Mouse (Mus musculus) MEL (cell line): ENCODE data around the gene Gm9999. TPM values are rescaled to one million over a fixed set of nuclear protein-coding genes. Genes with fewer than 3 reads are reported as not detected.

ENCODE experiments used
- DNase-seq: peaks from one replicate; pipeline ENCODE4 v3.0.0; 2011; ENCODE audit warnings: low read depth, low spot score
- H3K27ac ChIP-seq: 2 replicates; pipeline ENCODE4 v1.5.1; 2012; ENCODE audit warnings: low read depth, mild to moderate bottlenecking, control low read depth, low read length, moderate library complexity; ENCODE audit not compliant: control insufficient read depth
- H3K27me3 ChIP-seq, 2 experiments: fragments of 150-350 bp in 1 of 2; sonication (generic) in 1 of 2; 2 replicates each; pipeline ENCODE4 v1.6.1; 2012; ENCODE audit warnings: low read length in 2 of 2, mild to moderate bottlenecking in 2 of 2, improper control_type of control experiment in 1 of 2, moderate library complexity in 1 of 2; ENCODE audit not compliant: insufficient read depth in 2 of 2, control insufficient read depth in 1 of 2
- H3K36me3 ChIP-seq, 2 experiments: 2 replicates each; pipeline ENCODE4 v1.6.1; 2012 to 2014; ENCODE audit warnings: low read length in 2 of 2, improper control_type of control experiment in 1 of 2, inconsistent platforms in 1 of 2, mild to moderate bottlenecking in 1 of 2; ENCODE audit not compliant: insufficient read depth in 2 of 2, control insufficient read depth in 1 of 2
- H3K4me1 ChIP-seq, 2 experiments: fragments of 150-350 bp in 1 of 2; sonication (generic) in 1 of 2; 2 replicates each; pipeline ENCODE4 v1.6.1; 2012; ENCODE audit warnings: low read length in 2 of 2, improper control_type of control experiment in 1 of 2, mild to moderate bottlenecking in 1 of 2; ENCODE audit not compliant: insufficient read depth in 2 of 2, control insufficient read depth in 1 of 2
- H3K4me3 ChIP-seq, 2 experiments: fragments of 150-350 bp in 1 of 2; sonication (generic) in 1 of 2; 2 replicates each; pipeline ENCODE4 v1.5.1; 2012; ENCODE audit warnings: low read depth in 2 of 2, low read length in 2 of 2, mild to moderate bottlenecking in 2 of 2, moderate library complexity in 2 of 2, control low read depth in 1 of 2, improper control_type of control experiment in 1 of 2; ENCODE audit not compliant: control insufficient read depth in 1 of 2, insufficient read depth in 1 of 2
- H3K79me2 ChIP-seq: 2 replicates; pipeline ENCODE4 v1.6.1; 2012; ENCODE audit warnings: mild to moderate bottlenecking, low read length, moderate library complexity; ENCODE audit not compliant: control insufficient read depth, poor library complexity, insufficient read depth
- H3K9ac ChIP-seq: 2 replicates; pipeline ENCODE4 v1.6.1; 2012; ENCODE audit warnings: low read depth, mild to moderate bottlenecking, control low read depth, low read length, moderate library complexity; ENCODE audit not compliant: control insufficient read depth, poor library complexity, severe bottlenecking
- H3K9me3 ChIP-seq: fragments of 150-350 bp; sonication (generic); replicated peaks from 2 replicates; pipeline ENCODE4 v1.6.1; 2012; ENCODE audit warnings: mild to moderate bottlenecking, low read length, improper control_type of control experiment, moderate library complexity; ENCODE audit not compliant: insufficient read depth
- BHLHE40 ChIP-seq: IDR thresholded peaks from 2 replicates; pipeline ENCODE4 v1.6.1; 2012; ENCODE audit warnings: low read depth, mild to moderate bottlenecking, inconsistent platforms, low read length, improper control_type of control experiment, borderline replicate concordance
- CHD1 ChIP-seq: IDR thresholded peaks from 2 replicates; pipeline ENCODE4 v1.6.1; 2012; ENCODE audit warnings: low read depth, mild to moderate bottlenecking, inconsistent platforms, low read length, improper control_type of control experiment
- CTCF ChIP-seq, 3 experiments: IDR thresholded peaks in 2 of 3; conservative IDR thresholded peaks in 1 of 3; 2 replicates each; pipeline ENCODE4 v1.5.1; 2011 to 2012; ENCODE audit warnings: low read length in 3 of 3, low read depth in 2 of 3, mild to moderate bottlenecking in 2 of 3, improper control_type of control experiment in 1 of 3, inconsistent platforms in 1 of 3, mixed read lengths in 1 of 3, moderate library complexity in 1 of 3; ENCODE audit not compliant: control insufficient read depth in 1 of 3, insufficient read depth in 1 of 3, poor library complexity in 1 of 3, severe bottlenecking in 1 of 3
- E2F4 ChIP-seq: IDR thresholded peaks from 2 replicates; pipeline ENCODE4 v1.6.1; 2011; ENCODE audit warnings: low read depth, low read length, improper control_type of control experiment, borderline replicate concordance
- EP300 ChIP-seq, 2 experiments: IDR thresholded peaks; 2 replicates each; pipeline ENCODE4 v1.6.1; 2011; ENCODE audit warnings: improper control_type of control experiment in 2 of 2, low read length in 2 of 2, low read depth in 1 of 2, mild to moderate bottlenecking in 1 of 2
- ETS1 ChIP-seq: IDR thresholded peaks from 2 replicates; pipeline ENCODE4 v1.6.1; 2012; ENCODE audit warnings: low read depth, mild to moderate bottlenecking, inconsistent platforms, low read length, improper control_type of control experiment, moderate library complexity
- GABPA ChIP-seq: IDR thresholded peaks from 2 replicates; pipeline ENCODE4 v1.6.1; 2012; ENCODE audit warnings: low read depth, mild to moderate bottlenecking, inconsistent platforms, low read length, improper control_type of control experiment, moderate library complexity
- GATA1 ChIP-seq: IDR thresholded peaks from 2 replicates; pipeline ENCODE4 v1.6.1; 2011; ENCODE audit warnings: low read depth, low read length, improper control_type of control experiment
- JUND ChIP-seq: IDR thresholded peaks from 2 replicates; pipeline ENCODE4 v1.6.1; 2011; ENCODE audit warnings: low read depth, mild to moderate bottlenecking, improper control_type of control experiment, low read length
- KAT2A ChIP-seq: conservative IDR thresholded peaks from 2 replicates; pipeline ENCODE4 v1.6.1; 2012; ENCODE audit warnings: low read depth, low read length, improper control_type of control experiment, inconsistent platforms
- MAFK ChIP-seq: IDR thresholded peaks from 2 replicates; pipeline ENCODE4 v1.6.1; 2011; ENCODE audit warnings: low read depth, mild to moderate bottlenecking, low read length, improper control_type of control experiment, borderline replicate concordance
- MAX ChIP-seq: IDR thresholded peaks from 2 replicates; pipeline ENCODE4 v1.6.1; 2011; ENCODE audit warnings: low read length, improper control_type of control experiment
- MAZ ChIP-seq: IDR thresholded peaks from 2 replicates; pipeline ENCODE4 v1.6.1; 2012; ENCODE audit warnings: low read depth, mild to moderate bottlenecking, inconsistent platforms, low read length, improper control_type of control experiment
- MEF2A ChIP-seq: IDR thresholded peaks from 2 replicates; pipeline ENCODE4 v1.6.1; 2014; ENCODE audit warnings: low read depth, mild to moderate bottlenecking, inconsistent platforms, low read length, improper control_type of control experiment; ENCODE audit not compliant: poor library complexity, insufficient replicate concordance, severe bottlenecking; ENCODE audit errors: extremely low read depth
- MXI1 ChIP-seq: IDR thresholded peaks from 2 replicates; pipeline ENCODE4 v1.6.1; 2011; ENCODE audit warnings: mild to moderate bottlenecking, low read depth, low read length, improper control_type of control experiment
- MYB ChIP-seq: IDR thresholded peaks from 2 replicates; pipeline ENCODE4 v1.6.1; 2011; ENCODE audit warnings: mild to moderate bottlenecking, low read depth, low read length, improper control_type of control experiment
- MYC ChIP-seq: IDR thresholded peaks from 2 replicates; pipeline ENCODE4 v1.6.1; 2011; ENCODE audit warnings: low read depth, mild to moderate bottlenecking, low read length, improper control_type of control experiment, moderate library complexity
- POLR2A ChIP-seq, 2 experiments: IDR thresholded peaks; 2 replicates each; pipeline ENCODE4 v1.6.1; 2011 to 2012; ENCODE audit warnings: low read length in 2 of 2, mild to moderate bottlenecking in 2 of 2, control low read depth in 1 of 2, improper control_type of control experiment in 1 of 2, low read depth in 1 of 2, moderate library complexity in 1 of 2; ENCODE audit not compliant: control insufficient read depth in 1 of 2, insufficient read depth in 1 of 2, poor library complexity in 1 of 2
- POLR2AphosphoS2 ChIP-seq: IDR thresholded peaks from 2 replicates; pipeline ENCODE4 v1.6.1; 2011; ENCODE audit warnings: low read length, improper control_type of control experiment
- RAD21 ChIP-seq: IDR thresholded peaks from 2 replicates; pipeline ENCODE4 v1.6.1; 2011; ENCODE audit warnings: mild to moderate bottlenecking, low read depth, low read length, improper control_type of control experiment
- SIN3A ChIP-seq: IDR thresholded peaks from 2 replicates; pipeline ENCODE4 v1.6.1; 2012; ENCODE audit warnings: low read length, improper control_type of control experiment, inconsistent platforms
- TAL1 ChIP-seq: IDR thresholded peaks from 2 replicates; pipeline ENCODE4 v1.6.1; 2012; ENCODE audit warnings: mild to moderate bottlenecking, inconsistent platforms, low read length, moderate library complexity, mixed read lengths
- TBP ChIP-seq: IDR thresholded peaks from 2 replicates; pipeline ENCODE4 v1.8.0; 2011; ENCODE audit warnings: low read depth, low read length, improper control_type of control experiment
- TCF12 ChIP-seq: IDR thresholded peaks from 2 replicates; pipeline ENCODE4 v1.6.1; 2014; ENCODE audit warnings: low read depth, mild to moderate bottlenecking, inconsistent platforms, low read length, improper control_type of control experiment, moderate library complexity
- UBTF ChIP-seq: IDR thresholded peaks from 2 replicates; pipeline ENCODE4 v1.6.1; 2012; ENCODE audit warnings: low read depth, mild to moderate bottlenecking, inconsistent platforms, low read length, improper control_type of control experiment, moderate library complexity, borderline replicate concordance; ENCODE audit not compliant: insufficient read depth
- ZKSCAN1 ChIP-seq: IDR thresholded peaks from 2 replicates; pipeline ENCODE4 v1.6.1; 2012; ENCODE audit warnings: low read depth, mild to moderate bottlenecking, inconsistent platforms, low read length, improper control_type of control experiment, moderate library complexity
- ZMIZ1 ChIP-seq: IDR thresholded peaks from 2 replicates; pipeline ENCODE4 v1.6.1; 2012; ENCODE audit warnings: low read depth, mild to moderate bottlenecking, inconsistent platforms, low read length, improper control_type of control experiment, moderate library complexity
- ZNF384 ChIP-seq: IDR thresholded peaks from 2 replicates; pipeline ENCODE4 v1.6.1; 2012; ENCODE audit warnings: low read depth, mild to moderate bottlenecking, inconsistent platforms, low read length, improper control_type of control experiment
- polyA plus RNA-seq, 2 experiments: library from polyadenylated mRNA; stranded (reverse) in 1 of 2; unstranded in 1 of 2; fragments of >175 nt in 1 of 2; fragments of >200 nt in 1 of 2; gene quantifications; 2 replicates each; pipeline versions ENCODE4 v1.2.1 to v1.2.4; 2012; ENCODE audit warnings: low replicate concordance in 2 of 2, low read depth in 1 of 2; ENCODE audit not compliant: insufficient read length in 2 of 2, insufficient read depth in 1 of 2, missing spikeins in 1 of 2
- total RNA-seq: library from RNA; depleted of rRNA; stranded (reverse); fragments of 300-350 nt; gene quantifications from 2 replicates; pipeline ENCODE4 v1.2.3, GENCODE M21; 2012

Gene Gm9999
- total and polyA plus RNA-seq, 3 experiments = not detected

GRCm38 (mm10) chr7:47015390-47016065 lies 32.1 kb downstream of the Gm9999 start (continued):
- TF ChIP-seq MYB (no peak), TAL1 (peak; percentile 81), POLR2A (IDR thresholded peaks at IDR 0.05; ENCODE audit: control insufficient read depth in 1 of 2, insufficient read depth in 1 of 2, low read depth in 1 of 2, low read length in 2 of 2, poor library complexity in 1 of 2) (peak in 1 of 2 experiments; percentile 27; a peak in 1 of 4 replicates), MAZ (peak; percentile 97), MAX (peak; percentile 48; the same call in 1 of the 2 replicates), CTCF (IDR thresholded peaks at IDR 0.05 in 2 of 3, conservative IDR thresholded peaks at IDR 0.05 in 1 of 3; ENCODE audit: control insufficient read depth in 1 of 3, insufficient read depth in 1 of 3, low read depth in 2 of 3, low read length in 3 of 3, poor library complexity in 1 of 3, severe bottlenecking in 1 of 3) (peak; percentile 55 to 92 (median 62)), POLR2AphosphoS2 (no peak), KAT2A (no peak), UBTF (no peak), GABPA (no peak), ZKSCAN1 (no peak; the same call in 1 of the 2 replicates), TBP (0 out of 2 replicates have a peak, but pooled peaks have one; percentile 17), JUND (no peak), MEF2A (no peak), GATA1 (peak; percentile 73), MYC (0 out of 2 replicates have a peak, but pooled peaks have one; percentile 38), BHLHE40 (peak; percentile 8; the same call in 1 of the 2 replicates), ZNF384 (no peak), RAD21 (peak; percentile 95), SIN3A (peak; percentile 87), E2F4 (no peak), CHD1 (no peak), MXI1 (peak; percentile 79)
- TF ChIP-seq, all 39 proteins: peak for 25

GRCm38 (mm10) chr7:47016602-47017001 lies 33.2 kb downstream of the Gm9999 start:
- Histone ChIP-seq H3K4me3 (no peak overlapping the region), H3K9ac (no peak overlapping the region), H3K27ac (no peak overlapping the region), H3K9me3 (no peaks in the 10 kb centered on the region), H3K79me2 (no peaks in the 10 kb centered on the region), H3K36me3 (peaks cover 0 to 13% of the 10 kb centered on the region in 2 experiments; a peak in 2 of 4 replicates), H3K4me1 (peaks cover 6 to 7% of the 10 kb centered on the region in 2 experiments), H3K27me3 (no peaks in the 10 kb centered on the region)
- no peak for TF ChIP-seq MAFK
- no peak for TF ChIP-seq ZMIZ1
- no peak for TF ChIP-seq TBP
- no peak for TF ChIP-seq POLR2AphosphoS2
- TF ChIP-seq MYB = no peak
- no peak for TF ChIP-seq MAX
- no peak for TF ChIP-seq ETS1
- TF ChIP-seq EP300 (IDR thresholded peaks at IDR 0.05; ENCODE audit: low read depth in 1 of 2, low read length in 2 of 2) = no peak
- TF ChIP-seq BHLHE40 = no peak
- TF ChIP-seq TCF12 = no peak
- DNase-seq = no peak
